ENCODE assay signal across 8 mouse cellular contexts in the genomic region with DNA sequence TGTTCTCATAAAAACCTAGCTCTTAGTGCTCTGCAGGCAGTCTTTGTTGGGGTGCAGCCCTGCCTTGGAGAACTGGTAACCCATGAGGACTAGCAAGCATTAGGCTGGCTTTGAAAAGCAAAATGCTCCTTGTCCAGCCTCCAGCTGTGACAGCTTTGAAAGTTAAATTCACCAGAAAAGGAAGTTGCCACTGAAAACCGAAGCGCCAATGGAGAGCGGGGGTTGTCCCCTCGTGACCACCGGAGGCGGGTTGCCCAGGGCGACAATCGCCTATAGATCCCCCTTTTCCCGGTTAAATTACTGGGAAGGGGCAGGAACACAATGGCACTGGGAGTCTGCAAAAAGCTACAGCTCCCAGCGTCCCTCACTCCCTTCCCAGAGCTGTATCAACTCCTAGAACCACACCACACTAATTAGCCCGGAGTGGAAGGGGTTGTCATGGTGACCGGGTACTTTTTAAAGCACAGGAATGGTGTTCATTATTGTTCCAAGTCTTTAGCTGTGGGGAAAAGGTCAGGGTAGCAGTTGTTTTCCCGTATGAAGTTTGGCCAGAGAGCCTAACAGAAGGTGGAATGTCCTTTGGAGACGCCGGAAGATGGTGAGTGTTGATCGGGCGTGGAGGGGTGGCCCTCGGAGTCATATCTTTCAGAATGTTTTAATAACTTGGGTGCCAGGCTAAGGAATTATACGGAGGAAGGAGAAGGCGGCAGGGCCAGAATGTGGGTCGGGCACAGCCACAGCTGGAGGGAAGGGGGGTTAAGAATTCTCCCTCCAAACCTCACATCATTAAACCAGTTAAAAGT.
DNase-seq lines count a peak whose midpoint lies in the region; ATAC-seq and TF ChIP-seq lines count a peak whose summit lies in the region.

No protein-coding gene starts in this region.

- TF ChIP-seq POLR2A in testis, adult 2 months (IDR thresholded peaks at IDR 0.05; ENCODE audit: control insufficient read depth, low read depth, low read length): no peak

- intact Hi-C loops in heart, postnatal 25 days (cut with DNase I): loop anchor here (5.0 kb wide), 1 partner anchor 42 kb away; no protein-coding TSS in a partner anchor

- H3K4me1 ChIP-seq in forebrain, embryonic 13.5 days: peaks cover 69% of the 10 kb centered on the region
- H3K4me1 ChIP-seq in liver, embryonic 16.5 days (ENCODE audit: control insufficient read depth, low read depth, low read length): peaks cover 2% of the 10 kb centered on the region; the same call in 1 of the 2 replicates
- peaks cover 30% of the 10 kb centered on the region for H3K4me1 ChIP-seq in neural tube, embryonic 11.5 days (ENCODE audit: control insufficient read depth, insufficient read depth, low read length)
- peaks cover 5% of the 10 kb centered on the region for H3K4me1 ChIP-seq in testis, adult 2 months (ENCODE audit: control insufficient read depth, insufficient read depth, low read length)

- peak overlapping the region; percentile 96 for H3K27ac ChIP-seq in forebrain, embryonic 13.5 days
- no peak overlapping the region for H3K27ac ChIP-seq in liver, embryonic 16.5 days (ENCODE audit: low read length)
- peak overlapping the region; percentile 79 for H3K27ac ChIP-seq in neural tube, embryonic 11.5 days (ENCODE audit: low read depth, low read length)
- peak overlapping the region; percentile 77 for H3K27ac ChIP-seq in testis, adult 2 months (ENCODE audit: control insufficient read depth, insufficient read depth, low read depth, low read length)

- no peak for TF ChIP-seq CTCF in testis, adult 2 months (IDR thresholded peaks at IDR 0.05; ENCODE audit: control insufficient read depth, insufficient read depth, insufficient replicate concordance, low read depth, low read length)

- no peaks in the 10 kb centered on the region for H3K27me3 ChIP-seq in forebrain, embryonic 13.5 days
- H3K27me3 ChIP-seq in liver, embryonic 16.5 days (ENCODE audit: control insufficient read depth, insufficient read depth, low read depth, low read length): no peaks in the 10 kb centered on the region
- H3K27me3 ChIP-seq in neural tube, embryonic 11.5 days (ENCODE audit: control insufficient read depth, insufficient read depth, low read length): no peaks in the 10 kb centered on the region
- no peaks in the 10 kb centered on the region for H3K27me3 ChIP-seq in testis, adult 2 months (ENCODE audit: control insufficient read depth, insufficient read depth, low read length)

- peak overlapping the region; percentile 64 for H3K4me2 ChIP-seq in forebrain, embryonic 13.5 days
- peak overlapping the region; percentile 18; the same call in 1 of the 2 replicates for H3K4me2 ChIP-seq in liver, embryonic 16.5 days (ENCODE audit: low read depth, low read length)
- peak overlapping the region; percentile 48 for H3K4me2 ChIP-seq in neural tube, embryonic 11.5 days (ENCODE audit: low read depth)

- H3K9ac ChIP-seq in forebrain, embryonic 13.5 days: peak overlapping the region; percentile 65
- H3K9ac ChIP-seq in liver, embryonic 16.5 days (ENCODE audit: low read depth, low read length): no peak overlapping the region
- H3K9ac ChIP-seq in neural tube, embryonic 11.5 days (ENCODE audit: low read length): peak overlapping the region; percentile 45

- no peaks in the 10 kb centered on the region for H3K9me3 ChIP-seq in forebrain, embryonic 13.5 days (replicated peaks)
- H3K9me3 ChIP-seq in liver, embryonic 16.5 days (replicated peaks; ENCODE audit: control insufficient read depth, low read length): no peaks in the 10 kb centered on the region
- no peaks in the 10 kb centered on the region for H3K9me3 ChIP-seq in neural tube, embryonic 11.5 days (ENCODE audit: control insufficient read depth, low read length)

- peak; percentile 43 for DNase-seq in urinary bladder, postnatal 14 days (ENCODE audit: low spot score)
- DNase-seq in urinary bladder, adult 2 months (ENCODE audit: low spot score): no peak
- peak; percentile 41 for DNase-seq in heart, postnatal 25 days (ENCODE audit: low spot score)
- DNase-seq in kidney, postnatal 4 days: peak; percentile 72 to 80
- peak; percentile 88 for DNase-seq in neural tube, embryonic 11.5 days (ENCODE audit: low spot score)

- 0% methylated on average over 21 of the region's 21 CpGs for WGBS in forebrain, embryonic 13.5 days
- WGBS in liver, embryonic 16.5 days (ENCODE audit: insufficient replicate concordance): 16% methylated on average over 21 of the region's 21 CpGs
- WGBS in neural tube, embryonic 11.5 days: 4% methylated on average over 21 of the region's 21 CpGs

- H3K36me3 ChIP-seq in forebrain, embryonic 13.5 days (ENCODE audit: poor library complexity, severe bottlenecking): peaks cover 17% of the 10 kb centered on the region
- no peaks in the 10 kb centered on the region for H3K36me3 ChIP-seq in liver, embryonic 16.5 days (ENCODE audit: control insufficient read depth, insufficient read depth)
- 0 out of 2 replicates have a peak, but pooled peaks cover 3% of the 10 kb centered on the region for H3K36me3 ChIP-seq in neural tube, embryonic 11.5 days (ENCODE audit: control insufficient read depth, insufficient read depth, low read length)
- H3K36me3 ChIP-seq in testis, adult 2 months (ENCODE audit: control insufficient read depth, insufficient read depth, low read length): no peaks in the 10 kb centered on the region

- peak overlapping the region; percentile 42 for H3K4me3 ChIP-seq in forebrain, embryonic 13.5 days
- H3K4me3 ChIP-seq in liver, embryonic 16.5 days (ENCODE audit: low read depth, low read length): peak overlapping the region; percentile 11
- H3K4me3 ChIP-seq in neural tube, embryonic 11.5 days (ENCODE audit: low read depth, low read length): peak overlapping the region; percentile 34
- H3K4me3 ChIP-seq in testis, adult 2 months (ENCODE audit: control insufficient read depth, low read depth, low read length): peak overlapping the region; percentile 43

- peak; percentile 90 for ATAC-seq in forebrain, embryonic 13.5 days
- 0 out of 2 replicates have a peak, but pooled peaks have one; percentile 19 for ATAC-seq in liver, embryonic 16.5 days (ENCODE audit: low read depth)
- peak; percentile 93 for ATAC-seq in neural tube, embryonic 11.5 days (ENCODE audit: insufficient read depth, low FRiP score, low TSS enrichment)

Comparison
In these comparisons a context has a peak if more than half of its experiments do, and no peak if none do; other contexts are left out.
1. ATAC-seq: peak in every context shown above with its lines; median percentile 93 in neural tube, embryonic 11.5 days; 90 in forebrain, embryonic 13.5 days; 19 in liver, embryonic 16.5 days.